Mouse (Mus musculus): ENCODE data around the gene Daam1. TPM values are rescaled to one million over a fixed set of nuclear protein-coding genes. Genes with fewer than 3 reads are reported as not detected.

Gene Daam1
- total RNA-seq, 2 experiments from 2014 or later = 68.1 to 82.1 TPM

- intact Hi-C loops (cut with DNase I) = loop anchor here (5.0 kb wide), 1 partner anchor 89 kb away; no protein-coding TSS in a partner anchor
- peak in 1 of 2 experiments; percentile 48 for DNase-seq
These were observed 57.5 kb downstream of the Daam1 start for GRCm38 (mm10) chr12:71888370-71888769.

GRCm38 (mm10) chr12:71889266-71889665 lies 58.4 kb downstream of the Daam1 start:
- intact Hi-C loops (cut with DNase I) = loop anchor here (5.0 kb wide), 1 partner anchor 88 kb away; no protein-coding TSS in a partner anchor

GRCm38 (mm10) chr12:71890282-71890681 lies 59.4 kb downstream of the Daam1 start:
- intact Hi-C loops (cut with DNase I) = no loop called here
- DNase-seq = no peak

More at GRCm38 (mm10) chr12:71889266-71889665, 58.4 kb downstream of the Daam1 start:
- DNase-seq = no peak

- intact Hi-C loops (cut with DNase I) = no loop called here
- no peak for DNase-seq
These were observed 61.0 kb downstream of the Daam1 start for GRCm38 (mm10) chr12:71891729-71892355.

GRCm38 (mm10) chr12:71892996-71893605 lies 62.2 kb downstream of the Daam1 start:
- intact Hi-C loops (cut with DNase I) = no loop called here
- DNase-seq = no peak

GRCm38 (mm10) chr12:71898231-71898630 lies 67.4 kb downstream of the Daam1 start:
- intact Hi-C loops (cut with DNase I) = no loop called here

GRCm38 (mm10) chr12:71898666-71899520 lies 68.0 kb downstream of the Daam1 start:
- intact Hi-C loops (cut with DNase I) = no loop called here

More at GRCm38 (mm10) chr12:71898231-71898630, 67.4 kb downstream of the Daam1 start:
- no peak for DNase-seq

GRCm38 (mm10) chr12:71899566-71899965 lies 68.7 kb downstream of the Daam1 start:
- intact Hi-C loops (cut with DNase I) = no loop called here
- DNase-seq = no peak

More at GRCm38 (mm10) chr12:71898666-71899520, 68.0 kb downstream of the Daam1 start:
- DNase-seq = no peak

- DNase-seq = no peak
- intact Hi-C loops (cut with DNase I) = no loop called here
These were observed 70.3 kb downstream of the Daam1 start for GRCm38 (mm10) chr12:71901211-71901610.

- intact Hi-C loops (cut with DNase I) = no loop called here
- DNase-seq = no peak
These were observed 71.0 kb downstream of the Daam1 start for GRCm38 (mm10) chr12:71901859-71902258.

- no peak for DNase-seq
- intact Hi-C loops (cut with DNase I) = no loop called here
These were observed 71.4 kb downstream of the Daam1 start for GRCm38 (mm10) chr12:71902317-71902716.

- intact Hi-C loops (cut with DNase I) = no loop called here
- DNase-seq = no peak
These were observed 72.3 kb downstream of the Daam1 start for GRCm38 (mm10) chr12:71903218-71903617.

GRCm38 (mm10) chr12:71904310-71904709 lies 73.4 kb downstream of the Daam1 start:
- intact Hi-C loops (cut with DNase I) = no loop called here
- DNase-seq = no peak

- no peak for DNase-seq
- intact Hi-C loops (cut with DNase I) = no loop called here
These were observed 74.0 kb downstream of the Daam1 start for GRCm38 (mm10) chr12:71904926-71905325.

- no peak for DNase-seq
- intact Hi-C loops (cut with DNase I) = no loop called here
These were observed 74.9 kb downstream of the Daam1 start for GRCm38 (mm10) chr12:71905640-71906320.

- no peak for DNase-seq
- intact Hi-C loops (cut with DNase I) = no loop called here
These were observed 75.8 kb downstream of the Daam1 start for GRCm38 (mm10) chr12:71906582-71907267.

- intact Hi-C loops (cut with DNase I) = no loop called here
These were observed 78.1 kb downstream of the Daam1 start for GRCm38 (mm10) chr12:71908984-71909383.

GRCm38 (mm10) chr12:71910246-71910645 lies 79.4 kb downstream of the Daam1 start:
- no peak for DNase-seq
- intact Hi-C loops (cut with DNase I) = no loop called here

More at GRCm38 (mm10) chr12:71908984-71909383, 78.1 kb downstream of the Daam1 start:
- no peak for DNase-seq

- no peak for DNase-seq
- intact Hi-C loops (cut with DNase I) = no loop called here
These were observed 81.4 kb downstream of the Daam1 start for GRCm38 (mm10) chr12:71912262-71912661.

- no peak for DNase-seq
- intact Hi-C loops (cut with DNase I) = no loop called here
These were observed 88.3 kb downstream of the Daam1 start for GRCm38 (mm10) chr12:71919156-71919555.

All from heart, postnatal 36 days (tissue).